8 mouse cellular contexts compared by ENCODE assay signal in the genomic region with DNA sequence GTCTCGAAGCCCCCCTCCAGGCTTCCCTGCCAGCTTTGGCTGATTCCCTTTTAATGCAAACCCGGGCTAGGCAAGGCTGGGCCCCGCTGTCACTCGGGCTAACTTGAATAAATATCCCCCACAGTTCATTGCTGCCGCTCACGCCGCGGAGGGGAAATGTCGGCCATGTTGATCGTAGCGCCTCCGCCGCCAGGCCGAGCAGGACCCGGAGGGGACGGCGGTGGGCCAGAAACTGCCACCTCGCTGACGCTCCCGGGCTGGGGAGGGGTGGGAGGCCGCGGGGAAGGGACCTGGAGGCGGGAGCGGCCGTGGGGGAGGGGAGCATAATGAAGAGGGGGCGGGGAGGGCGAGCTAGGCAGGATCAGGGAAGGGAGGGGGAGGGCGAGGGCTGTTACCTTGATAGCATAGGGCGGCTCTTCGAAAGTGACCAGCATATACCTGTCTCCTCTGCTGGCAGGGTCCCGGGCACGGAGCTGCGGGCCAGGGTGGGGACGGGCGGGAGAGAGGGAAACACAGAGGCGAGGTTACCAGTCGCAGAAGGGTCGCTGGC. TPM values are rescaled to one million over a fixed set of nuclear protein-coding genes. Genes with fewer than 3 reads are reported as not detected.
DNase-seq lines count a peak whose midpoint lies in the region; ATAC-seq lines count a peak whose summit lies in the region.

No protein-coding gene starts in this region.

- peaks cover 15% of the 10 kb centered on the region for H3K4me1 ChIP-seq in hindbrain, embryonic 13.5 days (replicated peaks)

- WGBS in hindbrain, embryonic 13.5 days = 1% methylated on average over 35 of the region's 38 CpGs

- peak overlapping the region; percentile 98 for H3K9ac ChIP-seq in hindbrain, embryonic 13.5 days

- H3K27ac ChIP-seq in hindbrain, embryonic 13.5 days = peak overlapping the region; percentile 99

- H3K4me2 ChIP-seq in hindbrain, embryonic 13.5 days = peak overlapping the region; percentile 89

- H3K9me3 ChIP-seq in hindbrain, embryonic 13.5 days = no peaks in the 10 kb centered on the region

- peak; percentile 29 for DNase-seq in MEL-GATA-1-ER (ENCODE audit: extremely low read depth, low read depth)
- peak; percentile 87 for DNase-seq in cerebellum, adult 9-11 months
- peak; percentile 46 to 70 for DNase-seq in frontal cortex, postnatal 10 days (ENCODE audit: low spot score in 2 of 2)
- DNase-seq in layer of hippocampus, postnatal 25 days (ENCODE audit: extremely low spot score in 1 of 2, low spot score in 1 of 2) = peak; percentile 48 to 61
- DNase-seq in lung, postnatal 14 days = peak; percentile 70
- DNase-seq in ovary, postnatal 36 days (ENCODE audit: low spot score) = peak; percentile 73
- DNase-seq in thymus, postnatal 14 days = peak; percentile 76

- peak; percentile 40 for ATAC-seq in hindbrain, embryonic 13.5 days (ENCODE audit: low FRiP score)

- H3K36me3 ChIP-seq in hindbrain, embryonic 13.5 days = peaks cover 10% of the 10 kb centered on the region

- peak overlapping the region; percentile 95 for H3K4me3 ChIP-seq in hindbrain, embryonic 13.5 days

- H3K27me3 ChIP-seq in hindbrain, embryonic 13.5 days = no peaks in the 10 kb centered on the region

RNA-seq across cellular contexts. Expression of a gene that starts 1.1 kb away (rescaled TPM):
- 13.7 and 19.6 TPM in 2 replicates for polyA plus RNA-seq in hindbrain, embryonic 13.5 days (2015; fragmentation: Nextera tagmentation; extraction: Ambion mirVana)
- total RNA-seq in layer of hippocampus, postnatal 25 days (2021) = 10 to 100 TPM; 44.4 to 46.0 TPM

Comparison
In these comparisons a context has a peak if more than half of its experiments do, and no peak if none do; other contexts are left out.
1. Peak in every context shown above with its lines: DNase-seq, ATAC-seq, H3K4me3 ChIP-seq and H3K27ac ChIP-seq.
2. DNase-seq: peak in every context shown above with its lines; median percentile 87 in cerebellum, adult 9-11 months; 76 in thymus, postnatal 14 days; 73 in ovary, postnatal 36 days; 70 in lung, postnatal 14 days; 58 in frontal cortex, postnatal 10 days; 54 in layer of hippocampus, postnatal 25 days; 29 in MEL-GATA-1-ER.